Comparison of ENCODE assay signal across 8 mouse cellular contexts in the genomic region with DNA sequence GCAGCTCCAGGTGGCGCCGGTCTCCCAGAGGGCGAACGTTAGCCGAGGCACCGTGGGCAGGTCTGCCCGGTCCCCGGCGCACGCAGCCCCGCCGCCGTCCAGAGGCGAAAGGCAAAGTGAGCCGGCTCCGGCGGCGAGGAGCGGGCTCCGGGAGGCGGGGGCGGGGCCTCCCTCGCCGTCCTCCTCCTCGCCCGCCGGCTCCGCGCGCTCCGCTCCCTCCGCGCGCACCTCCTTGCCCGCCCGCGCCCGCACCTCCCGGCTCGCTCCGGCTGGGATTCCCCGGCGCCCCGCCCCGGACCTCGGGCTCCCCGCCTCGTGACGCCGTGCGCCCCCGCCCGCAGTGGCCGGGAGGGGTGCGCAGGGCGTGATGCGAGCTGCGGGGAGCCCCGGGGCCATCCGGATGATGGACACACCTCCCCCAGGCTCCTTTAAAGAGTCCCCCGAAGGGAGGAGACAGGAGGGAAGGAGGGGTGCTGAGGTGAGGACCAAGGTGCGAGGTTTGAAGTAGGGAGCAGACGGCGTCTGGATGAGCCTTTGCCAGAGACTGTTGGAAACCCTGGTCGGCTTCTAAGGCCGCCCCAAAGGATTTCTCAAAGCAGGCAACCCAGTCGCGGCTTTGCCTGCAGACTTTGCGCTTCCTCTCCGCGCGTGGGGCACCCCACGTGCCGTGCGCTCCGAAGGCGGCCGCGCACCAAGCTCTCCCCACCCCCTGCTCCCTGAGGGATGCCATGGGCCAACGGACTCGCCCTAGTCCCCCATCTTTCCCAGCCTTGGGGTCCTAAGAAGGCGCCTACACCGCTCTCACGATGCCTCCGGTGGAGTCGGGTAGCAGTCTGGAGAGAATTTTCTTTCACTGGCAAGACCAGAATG. TPM values are rescaled to one million over a fixed set of nuclear protein-coding genes. Genes with fewer than 3 reads are reported as not detected.
DNase-seq lines count a peak whose midpoint lies in the region; ATAC-seq and TF ChIP-seq lines count a peak whose summit lies in the region.

A gene (minus strand): TSS at position 113 of the 870 bp plus-strand sequence.

- peaks cover 21% of the 10 kb centered on the region for H3K9me3 ChIP-seq in G1E (replicated peaks)
- H3K9me3 ChIP-seq in embryonic facial prominence, embryonic 12.5 days: no peaks in the 10 kb centered on the region
- peaks cover 8% of the 10 kb centered on the region for H3K9me3 ChIP-seq in megakaryocyte, embryonic 14.5 days

- WGBS in embryonic facial prominence, embryonic 12.5 days: under 1% methylated on average over 80 of the region's 86 CpGs

- H3K36me3 ChIP-seq in G1E (replicated peaks): no peaks in the 10 kb centered on the region
- H3K36me3 ChIP-seq in embryonic facial prominence, embryonic 12.5 days: no peaks in the 10 kb centered on the region
- no peaks in the 10 kb centered on the region for H3K36me3 ChIP-seq in megakaryocyte, embryonic 14.5 days (replicated peaks; ENCODE audit: low read length)

- ATAC-seq in CD4-positive, CD25-positive, alpha-beta regulatory T cell, adult 4 months: peak; percentile 53
- ATAC-seq in G1E (ENCODE audit: extremely low read depth, insufficient number of reproducible peaks, low FRiP score, poor library complexity, severe bottlenecking): no peak
- ATAC-seq in embryonic facial prominence, embryonic 12.5 days (ENCODE audit: insufficient number of reproducible peaks, insufficient read depth, low FRiP score, low TSS enrichment): peak; percentile 39; the same call in 1 of the 2 replicates

- peaks cover 17% of the 10 kb centered on the region for H3K4me1 ChIP-seq in G1E (ENCODE audit: insufficient read depth, low read depth, low read length)
- peaks cover 16% of the 10 kb centered on the region for H3K4me1 ChIP-seq in embryonic facial prominence, embryonic 12.5 days
- H3K4me1 ChIP-seq in megakaryocyte, embryonic 14.5 days: peaks cover 59% of the 10 kb centered on the region

- H3K27ac ChIP-seq in embryonic facial prominence, embryonic 12.5 days: no peak within 1 kb of the TSS
- peak within 1 kb of the TSS; percentile 78 for H3K27ac ChIP-seq in left cerebral cortex, adult 2 months

- H3K4me3 ChIP-seq in G1E (ENCODE audit: low read depth, low read length): peak within 1 kb of the TSS; percentile 44; the same call in 1 of the 2 replicates
- peak within 1 kb of the TSS; percentile 61 for H3K4me3 ChIP-seq in embryonic facial prominence, embryonic 12.5 days
- peak within 1 kb of the TSS; percentile 51 for H3K4me3 ChIP-seq in left cerebral cortex, adult 2 months
- H3K4me3 ChIP-seq in megakaryocyte, embryonic 14.5 days (replicated peaks): peak within 1 kb of the TSS; percentile 94

- H3K27me3 ChIP-seq in G1E (ENCODE audit: insufficient read depth, low read length): peaks cover 43% of the 10 kb centered on the region
- peaks cover 55% of the 10 kb centered on the region for H3K27me3 ChIP-seq in embryonic facial prominence, embryonic 12.5 days
- H3K27me3 ChIP-seq in megakaryocyte, embryonic 14.5 days (replicated peaks): peaks cover 56% of the 10 kb centered on the region

- H3K4me2 ChIP-seq in embryonic facial prominence, embryonic 12.5 days (replicated peaks): peak within 1 kb of the TSS; percentile 94

- intact Hi-C loops in heart, postnatal 36 days (cut with DNase I): loop anchor here (1.0 to 5.0 kb wide), 4 partner anchors 100 to 360 kb away; no protein-coding TSS in a partner anchor
- intact Hi-C loops in left cerebral cortex, adult 2 months (cut with DNase I): loop anchor here (1.0 to 5.0 kb wide), 7 partner anchors 45 to 361 kb away; a partner anchor contains a TSS

- no peak for TF ChIP-seq CTCF in G1E (IDR thresholded peaks at IDR 0.05; ENCODE audit: low read depth, low read length)
- TF ChIP-seq CTCF in left cerebral cortex, adult 2 months (IDR thresholded peaks at IDR 0.05): no peak

- no peak for DNase-seq in G1E (ENCODE audit: low spot score)
- DNase-seq in heart, postnatal 36 days: peak; percentile 10 to 13
- peak; percentile 57 to 61 for DNase-seq in left cerebral cortex, adult 2 months (ENCODE audit: extremely low spot score in 1 of 2, low spot score in 2 of 2)
- DNase-seq in right cerebral cortex, postnatal 10 days (ENCODE audit: low spot score in 2 of 2): peak; percentile 51 to 55
- no peak for DNase-seq in cerebellum, adult 11 months

- peak within 1 kb of the TSS; percentile 59 for H3K9ac ChIP-seq in embryonic facial prominence, embryonic 12.5 days

RNA-seq across cellular contexts. Expression of the gene that starts here (rescaled TPM):
- under 1 TPM in 1 of 2 experiments, not detected in 1; 0.16 TPM for polyA plus RNA-seq in CD4-positive, CD25-positive, alpha-beta regulatory T cell, adult 4 months (2017; shearing (Covaris generic))
- total RNA-seq in G1E (2014; fragmentation: Nextera tagmentation) (not detected in 2 replicates), G1E (2017) (0.05 and 0.17 TPM in 2 replicates)
- polyA plus RNA-seq in G1E (2012): not detected in 2 replicates
- polyA plus RNA-seq in embryonic facial prominence, embryonic 12.5 days (2016; fragmentation: Nextera tagmentation; extraction: Ambion mirVana): 0.06 TPM in 1 of 2 replicates, not detected in the other
- total RNA-seq in heart, postnatal 36 days (2021): under 1 TPM in 1 of 2 experiments, not detected in 1; 0.08 TPM
- 10 to 100 TPM; 11.6 to 12.0 TPM for total RNA-seq in left cerebral cortex, adult 2 months (2021)
- 1.1 TPM in 1 of 2 replicates, not detected in the other for polyA plus RNA-seq in megakaryocyte, embryonic 14.5 days (2012; ENCODE audit: insufficient read depth, low replicate concordance)

Comparison
In these comparisons a context has a peak if more than half of its experiments do, and no peak if none do; other contexts are left out.
1. RNA of the gene that starts here (total RNA-seq): 11.6 to 12.0 TPM in left cerebral cortex, adult 2 months; 0.08 TPM in heart, postnatal 36 days and 0.05 to 0.17 TPM in G1E; every median in the first group is over 10 times any median in the second.
2. Peak in ATAC-seq in CD4-positive, CD25-positive, alpha-beta regulatory T cell, adult 4 months; RNA of the gene not detected or under 1 TPM.
3. Peak in ATAC-seq, H3K4me3 ChIP-seq, H3K9ac ChIP-seq and H3K4me2 ChIP-seq in embryonic facial prominence, embryonic 12.5 days; RNA of the gene not detected or under 1 TPM.
4. Peak in DNase-seq in heart, postnatal 36 days; RNA of the gene not detected or under 1 TPM.
5. DNase-seq: peak in left cerebral cortex, adult 2 months (2 of 2) and right cerebral cortex, postnatal 10 days (2 of 2); none in G1E (single experiment) and cerebellum, adult 11 months (single experiment).
6. H3K4me3 ChIP-seq: peak in every context shown above with its lines; median percentile 94 in megakaryocyte, embryonic 14.5 days; 61 in embryonic facial prominence, embryonic 12.5 days; 51 in left cerebral cortex, adult 2 months; 44 in G1E.